Mouse (Mus musculus) layer of hippocampus, adult 2 months (tissue): ENCODE data around the gene Ptpru. TPM values are rescaled to one million over a fixed set of nuclear protein-coding genes. Genes with fewer than 3 reads are reported as not detected.
A peak's percentile ranks its signal among the peaks of the same experiment; 100 is the strongest.

Experiments used
- DNase-seq, 2 experiments: peaks; one replicate each; pipeline ENCODE4 v3.0.0; 2022; ENCODE audit warnings: low spot score in 2 of 2
- H3K27ac ChIP-seq: fragments of 200-600 bp; 2 replicates; pipeline ENCODE4 v1.8.1; 2022
- H3K4me3 ChIP-seq: fragments of 200-600 bp; 2 replicates; pipeline ENCODE4 v1.8.1; 2022; ENCODE audit warnings: mild to moderate bottlenecking
- CTCF ChIP-seq: fragments of 200-600 bp; conservative IDR thresholded peaks from 2 replicates; pipeline ENCODE4 v1.8.1; 2022; ENCODE audit warnings: antibody characterized with exemption, mild to moderate bottlenecking, moderate library complexity
- total RNA-seq, 2 experiments: library from RNA; stranded (reverse); gene quantifications; 2 replicates each; pipeline ENCODE4 v1.2.3; 2021

The Ptpru gene
- total RNA-seq, 2 experiments from 2014 or later, result 101 to 108 TPM

DNA sequence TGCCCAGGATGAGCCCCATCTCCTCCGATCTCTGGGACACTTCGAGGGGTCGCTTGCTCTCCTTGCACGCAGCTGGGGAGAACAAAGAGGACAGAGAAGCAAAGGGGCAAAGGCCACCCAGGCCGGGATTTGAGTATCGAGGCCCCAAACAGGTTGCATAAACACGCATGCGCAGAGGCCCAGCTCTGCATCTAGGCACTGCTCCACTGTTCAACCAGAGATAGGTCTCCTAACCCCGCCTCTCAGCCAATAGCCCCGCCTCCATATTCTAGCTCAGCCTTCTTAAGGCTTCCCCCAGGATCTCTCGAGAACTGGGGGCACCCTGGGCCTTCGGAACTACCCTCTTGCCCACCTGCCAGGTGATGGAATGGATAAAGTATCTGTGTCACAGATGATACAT lies 40.2 kb downstream of the Ptpru start:
- no peak for TF ChIP-seq CTCF
- Histone ChIP-seq H3K4me3 (no peak overlapping the region), H3K27ac (no peak overlapping the region)
- DNase-seq, result no peak

DNA sequence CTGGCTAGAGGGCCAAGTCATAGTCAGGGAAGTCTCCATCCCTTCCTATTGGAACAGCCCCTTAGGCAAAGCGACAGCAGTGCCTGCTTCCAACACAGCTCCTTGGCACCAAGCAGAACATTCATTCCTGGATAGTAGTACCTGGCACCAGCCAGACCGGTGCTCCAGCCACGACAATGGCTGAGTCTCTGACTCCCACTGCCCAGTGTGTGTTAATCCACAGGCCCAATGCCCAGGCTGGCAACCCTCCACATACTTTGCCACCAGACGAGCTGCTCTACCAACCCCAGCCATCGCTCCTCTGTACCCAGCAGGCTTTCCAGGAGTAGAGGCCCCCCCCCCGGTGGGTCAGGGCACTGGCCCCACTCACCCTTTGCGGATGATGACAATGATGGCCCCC lies 40.6 kb downstream of the Ptpru start:
- no peak for TF ChIP-seq CTCF
- peak overlapping the region; percentile 77; the same call in 1 of the 2 replicates for H3K27ac ChIP-seq
- H3K4me3 ChIP-seq, result no peak overlapping the region
- peak in 1 of 2 experiments; percentile 32 for DNase-seq

GRCm38 (mm10) chr4:131796312-131797080 lies 41.6 kb downstream of the Ptpru start:
- H3K4me3 ChIP-seq, result no peak overlapping the region
- peak overlapping the region; percentile 77 for H3K27ac ChIP-seq
- DNase-seq, result peak in 1 of 2 experiments; percentile 33
- no peak for TF ChIP-seq CTCF

DNA sequence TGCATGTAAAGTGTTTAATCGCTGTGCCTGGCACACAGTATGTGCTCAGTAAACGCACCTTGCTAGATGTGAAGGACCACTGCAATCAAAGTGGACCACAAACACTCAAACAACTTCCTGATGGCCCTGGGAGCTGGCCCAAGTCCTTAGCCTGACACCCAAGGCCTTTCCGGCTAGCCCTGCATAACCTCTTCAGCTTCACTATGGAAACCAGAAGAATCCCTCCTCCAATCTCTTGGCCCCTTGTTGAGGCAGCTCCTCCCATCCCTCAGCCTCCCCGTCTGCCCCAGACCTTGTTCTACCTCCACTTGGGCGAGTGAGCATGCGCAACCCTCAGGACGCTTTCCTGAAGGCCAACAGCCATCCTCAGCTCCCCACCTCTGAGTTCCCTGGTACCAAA lies 51.3 kb downstream of the Ptpru start:
- TF ChIP-seq CTCF, result no peak
- DNase-seq, result no peak
- Histone ChIP-seq H3K27ac (no peak overlapping the region), H3K4me3 (no peak overlapping the region)

- DNase-seq, result peak; percentile 16 to 72
- peak; percentile 96 for TF ChIP-seq CTCF
- H3K27ac ChIP-seq, result no peak overlapping the region
- H3K4me3 ChIP-seq, result no peak overlapping the region
Measured at GRCm38 (mm10) chr4:131784034-131784433, 54.1 kb downstream of the Ptpru start.

DNA sequence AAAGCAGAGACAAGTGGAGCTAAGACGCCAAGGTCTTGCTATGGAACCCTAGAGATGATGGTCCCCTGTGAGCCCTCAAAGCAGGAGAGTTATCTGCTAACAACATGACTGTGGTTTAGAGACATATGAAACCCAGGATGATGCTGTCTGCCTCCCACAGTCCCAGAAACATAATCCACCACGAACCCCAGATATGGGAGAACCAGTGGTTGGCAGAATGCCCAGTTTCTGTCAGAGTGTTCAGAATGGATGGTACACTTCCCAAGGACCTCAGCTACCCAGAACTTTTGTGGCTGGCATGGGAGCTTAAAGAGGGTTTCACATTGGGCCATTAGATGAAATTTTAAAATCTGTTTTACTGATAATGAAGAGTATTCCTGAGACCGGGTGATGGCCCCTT lies 57.1 kb downstream of the Ptpru start:
- no peak overlapping the region for H3K4me3 ChIP-seq
- DNase-seq, result peak; percentile 35 to 77
- no peak for TF ChIP-seq CTCF
- peak overlapping the region; percentile 64; the same call in 1 of the 2 replicates for H3K27ac ChIP-seq

DNA sequence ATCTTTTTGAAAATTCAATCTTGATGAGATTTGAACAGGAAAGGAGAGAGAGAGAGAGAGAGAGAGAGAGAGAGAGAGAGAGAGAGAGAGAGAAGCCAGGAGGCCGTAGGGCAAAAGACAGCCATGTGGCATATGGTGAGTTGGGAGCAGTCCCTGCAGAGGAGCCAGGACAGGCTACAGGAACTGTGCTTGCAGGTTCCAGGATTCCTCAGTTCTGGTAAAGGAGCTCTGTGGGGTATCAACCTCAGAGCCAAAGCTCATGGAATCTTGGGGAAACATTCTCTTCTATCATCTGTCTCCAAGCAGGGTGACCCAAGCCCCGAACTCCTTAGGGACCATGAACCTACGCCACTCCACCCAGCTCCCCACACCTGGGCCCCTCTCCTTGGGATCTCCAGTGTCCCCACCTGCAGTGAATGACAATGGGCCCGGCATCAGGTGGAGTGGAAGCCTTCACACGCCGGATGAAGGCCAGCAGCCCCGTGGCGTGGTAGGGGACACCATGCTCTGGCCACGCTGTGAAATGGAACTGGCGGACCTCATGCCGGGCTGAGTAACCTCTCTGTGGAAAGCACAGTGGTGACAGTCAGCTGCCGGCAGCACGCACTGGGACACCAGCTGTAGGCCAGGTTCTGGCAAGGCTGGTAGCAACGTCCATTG lies 59.3 kb downstream of the Ptpru start:
- Histone ChIP-seq H3K27ac (no peak overlapping the region), H3K4me3 (no peak overlapping the region)
- no peak for TF ChIP-seq CTCF
- no peak for DNase-seq

- no peak for DNase-seq
- Histone ChIP-seq H3K4me3 (no peak overlapping the region), H3K27ac (no peak overlapping the region)
- no peak for TF ChIP-seq CTCF
Measured at GRCm38 (mm10) chr4:131771384-131771783, 66.7 kb downstream of the Ptpru start.

- Histone ChIP-seq H3K4me3 (no peak overlapping the region), H3K27ac (no peak overlapping the region)
- no peak for TF ChIP-seq CTCF
- DNase-seq, result no peak
Measured at GRCm38 (mm10) chr4:131763911-131764310, 74.2 kb downstream of the Ptpru start.

GRCm38 (mm10) chr4:131763479-131763878 lies 74.6 kb downstream of the Ptpru start:
- TF ChIP-seq CTCF, result peak; percentile 71
- Histone ChIP-seq H3K27ac (no peak overlapping the region), H3K4me3 (no peak overlapping the region)
- no peak for DNase-seq

DNA sequence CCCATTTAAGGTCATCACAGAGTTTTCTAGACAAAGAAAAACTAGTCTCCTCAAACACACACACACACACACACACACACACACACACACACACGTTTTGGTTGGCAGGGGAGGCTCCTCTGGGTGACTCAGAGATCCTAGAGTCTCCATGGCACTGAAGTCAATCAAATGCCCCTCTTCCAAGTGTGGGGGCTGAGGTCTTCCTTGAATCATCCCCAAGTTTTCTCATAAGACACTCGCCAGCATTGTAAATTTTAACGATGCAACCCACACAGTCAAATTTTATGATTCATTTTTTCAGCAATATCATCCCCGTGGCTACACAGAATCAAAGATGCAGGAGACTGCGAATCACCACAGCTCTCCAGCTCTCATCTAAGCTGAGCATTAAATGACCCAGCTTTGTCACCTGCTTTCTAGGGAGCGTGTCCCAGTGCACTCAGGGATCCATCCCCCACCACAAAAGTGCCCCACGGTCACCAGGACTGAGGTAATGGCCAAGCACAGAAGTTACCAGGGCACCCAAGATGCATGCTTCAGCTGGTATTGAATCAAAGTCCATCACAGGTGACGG lies 75.8 kb downstream of the Ptpru start:
- Histone ChIP-seq H3K4me3 (no peak overlapping the region), H3K27ac (no peak overlapping the region)
- no peak for TF ChIP-seq CTCF
- DNase-seq, result peak in 1 of 2 experiments; percentile 29

- H3K4me3 ChIP-seq, result no peak overlapping the region
- no peak for TF ChIP-seq CTCF
- peak; percentile 32 to 34 for DNase-seq
- peak overlapping the region; percentile 18; the same call in 1 of the 2 replicates for H3K27ac ChIP-seq
Measured at GRCm38 (mm10) chr4:131752204-131752837, 85.8 kb downstream of the Ptpru start.

GRCm38 (mm10) chr4:131751561-131751960 lies 86.5 kb downstream of the Ptpru start:
- peak overlapping the region; percentile 18; the same call in 1 of the 2 replicates for H3K27ac ChIP-seq
- TF ChIP-seq CTCF, result no peak
- DNase-seq, result peak; percentile 14 to 25
- no peak overlapping the region for H3K4me3 ChIP-seq
